Comparison of ENCODE assay signal across 9 mouse cellular contexts in the genomic region with DNA sequence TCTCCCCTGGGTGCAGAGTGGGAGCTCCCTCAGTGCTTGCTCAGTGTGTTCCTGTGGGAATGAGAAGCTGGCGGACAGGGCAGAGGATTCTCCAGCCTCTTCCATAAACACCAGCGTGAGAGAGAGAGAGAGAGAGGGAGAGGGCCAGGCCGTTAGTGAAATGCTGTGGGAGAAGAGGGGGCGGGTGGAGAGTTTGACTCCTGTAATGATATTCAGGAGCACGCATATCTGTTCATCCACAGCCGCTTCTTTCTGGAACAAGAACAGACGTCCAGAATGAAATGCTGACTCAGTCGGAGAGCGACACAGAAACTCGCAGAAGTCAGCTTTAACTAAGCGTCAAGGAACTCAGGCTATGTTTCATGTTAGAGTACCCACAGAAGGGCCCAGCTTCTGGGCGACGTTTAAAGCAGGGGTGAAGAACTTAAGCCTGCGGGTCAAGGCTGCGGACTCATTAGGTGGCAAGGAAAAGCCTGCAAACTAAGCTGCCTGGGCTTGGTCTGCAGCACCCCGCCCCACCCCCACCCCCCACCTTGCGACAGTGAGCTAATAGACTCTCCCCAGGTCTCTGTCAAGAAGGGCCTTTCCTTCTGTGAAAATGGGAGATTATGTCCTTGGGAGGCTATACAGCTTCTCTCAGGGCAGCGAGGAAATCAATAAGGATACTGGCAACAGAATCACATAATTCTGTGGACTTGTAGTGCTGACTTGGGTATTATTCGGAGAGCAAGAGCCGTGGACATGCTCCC.
DNase-seq lines count a peak whose midpoint lies in the region; ATAC-seq lines count a peak whose summit lies in the region.
"Had no signal": no experiment of that assay in that cellular context is flagged by ENCODE, and none has a peak within 500 bp of the region (broad histone marks: within the 10 kb centered on the region; RNA-seq: fewer than 3 reads in every experiment).

No protein-coding gene starts in this region.

- no peaks in the 10 kb centered on the region for H3K36me3 ChIP-seq in forebrain, embryonic 12.5 days (replicated peaks)
- no peaks in the 10 kb centered on the region for H3K36me3 ChIP-seq in forebrain, embryonic 15.5 days
- H3K36me3 ChIP-seq in intestine, embryonic 15.5 days = no peaks in the 10 kb centered on the region
- no peaks in the 10 kb centered on the region for H3K36me3 ChIP-seq in intestine, embryonic 16.5 days (ENCODE audit: control insufficient read depth, insufficient read depth, low read length)
- no peaks in the 10 kb centered on the region for H3K36me3 ChIP-seq in neural tube, embryonic 12.5 days

- no peaks in the 10 kb centered on the region for H3K9me3 ChIP-seq in forebrain, embryonic 12.5 days
- H3K9me3 ChIP-seq in forebrain, embryonic 15.5 days = no peaks in the 10 kb centered on the region
- no peaks in the 10 kb centered on the region for H3K9me3 ChIP-seq in intestine, embryonic 15.5 days
- no peaks in the 10 kb centered on the region for H3K9me3 ChIP-seq in intestine, embryonic 16.5 days (ENCODE audit: control insufficient read depth, low read length)
- H3K9me3 ChIP-seq in neural tube, embryonic 12.5 days = no peaks in the 10 kb centered on the region

- no peak overlapping the region for H3K27ac ChIP-seq in forebrain, embryonic 12.5 days
- no peak overlapping the region for H3K27ac ChIP-seq in forebrain, embryonic 15.5 days (replicated peaks)
- no peak overlapping the region for H3K27ac ChIP-seq in intestine, embryonic 15.5 days
- no peak overlapping the region for H3K27ac ChIP-seq in intestine, embryonic 16.5 days (ENCODE audit: low read length)
- H3K27ac ChIP-seq in neural tube, embryonic 12.5 days = no peak overlapping the region

- peak; percentile 41; the same call in 1 of the 2 replicates for ATAC-seq in forebrain, embryonic 12.5 days (ENCODE audit: low FRiP score)
- no peak for ATAC-seq in forebrain, embryonic 15.5 days (replicated peaks)
- peak; percentile 55 for ATAC-seq in intestine, embryonic 15.5 days
- no peak for ATAC-seq in intestine, embryonic 16.5 days
- no peak for ATAC-seq in neural tube, embryonic 12.5 days (ENCODE audit: low FRiP score, low read depth)

- peaks cover 8% of the 10 kb centered on the region for H3K4me1 ChIP-seq in forebrain, embryonic 12.5 days
- H3K4me1 ChIP-seq in forebrain, embryonic 15.5 days = no peaks in the 10 kb centered on the region
- 0 out of 2 replicates have a peak, but pooled peaks cover 2% of the 10 kb centered on the region for H3K4me1 ChIP-seq in intestine, embryonic 15.5 days (replicated peaks)
- no peaks in the 10 kb centered on the region for H3K4me1 ChIP-seq in intestine, embryonic 16.5 days (ENCODE audit: control insufficient read depth, insufficient read depth, low read length)
- no peaks in the 10 kb centered on the region for H3K4me1 ChIP-seq in neural tube, embryonic 12.5 days

- no peaks in the 10 kb centered on the region for H3K27me3 ChIP-seq in forebrain, embryonic 12.5 days
- no peaks in the 10 kb centered on the region for H3K27me3 ChIP-seq in forebrain, embryonic 15.5 days
- no peaks in the 10 kb centered on the region for H3K27me3 ChIP-seq in intestine, embryonic 15.5 days (replicated peaks)
- no peaks in the 10 kb centered on the region for H3K27me3 ChIP-seq in intestine, embryonic 16.5 days (replicated peaks; ENCODE audit: control insufficient read depth, insufficient read depth, low read length)
- H3K27me3 ChIP-seq in neural tube, embryonic 12.5 days (replicated peaks) = no peaks in the 10 kb centered on the region

- H3K9ac ChIP-seq in forebrain, embryonic 12.5 days = no peak overlapping the region
- H3K9ac ChIP-seq in forebrain, embryonic 15.5 days (replicated peaks) = no peak overlapping the region
- H3K9ac ChIP-seq in intestine, embryonic 15.5 days = no peak overlapping the region
- no peak overlapping the region for H3K9ac ChIP-seq in intestine, embryonic 16.5 days (ENCODE audit: low read depth, low read length)
- no peak overlapping the region for H3K9ac ChIP-seq in neural tube, embryonic 12.5 days

- H3K4me3 ChIP-seq in forebrain, embryonic 12.5 days (replicated peaks) = no peak overlapping the region
- H3K4me3 ChIP-seq in forebrain, embryonic 15.5 days = no peak overlapping the region
- H3K4me3 ChIP-seq in intestine, embryonic 15.5 days (replicated peaks) = no peak overlapping the region
- no peak overlapping the region for H3K4me3 ChIP-seq in intestine, embryonic 16.5 days (ENCODE audit: low read length)
- no peak overlapping the region for H3K4me3 ChIP-seq in neural tube, embryonic 12.5 days

- no peak for DNase-seq in neural tube, embryonic 10.5 days (ENCODE audit: extremely low spot score, low spot score)
- DNase-seq in yolk sac, embryonic 10.5 days (ENCODE audit: low spot score) = peak; percentile 2
- no peak for DNase-seq in testis, postnatal 14 days (ENCODE audit: low spot score)
- DNase-seq: lung, postnatal 36 days had no signal

- no peak overlapping the region for H3K4me2 ChIP-seq in forebrain, embryonic 12.5 days
- H3K4me2 ChIP-seq in forebrain, embryonic 15.5 days (replicated peaks) = no peak overlapping the region
- H3K4me2 ChIP-seq in intestine, embryonic 15.5 days (replicated peaks) = peak overlapping the region; percentile 37
- H3K4me2 ChIP-seq in intestine, embryonic 16.5 days (ENCODE audit: low read depth, low read length) = no peak overlapping the region; the same call in none of the 2 replicates
- 0 out of 2 replicates have a peak overlapping the region, but pooled peaks have one; percentile 5 for H3K4me2 ChIP-seq in neural tube, embryonic 12.5 days (replicated peaks)

- WGBS in forebrain, embryonic 12.5 days = 40% methylated on average over 20 of the region's 20 CpGs
- 41% methylated on average over 20 of the region's 20 CpGs for WGBS in forebrain, embryonic 15.5 days
- WGBS in intestine, embryonic 15.5 days = 32% methylated on average over 20 of the region's 20 CpGs
- 26% methylated on average over 20 of the region's 20 CpGs for WGBS in intestine, embryonic 16.5 days
- 48% methylated on average over 20 of the region's 20 CpGs for WGBS in neural tube, embryonic 12.5 days

Comparison
In these comparisons a context has a peak if more than half of its experiments do, and no peak if none do; other contexts are left out.
1. ATAC-seq: peak in forebrain, embryonic 12.5 days (single experiment) and intestine, embryonic 15.5 days (single experiment); none in forebrain, embryonic 15.5 days (single experiment), intestine, embryonic 16.5 days (single experiment) and neural tube, embryonic 12.5 days (single experiment).
2. H3K4me2 ChIP-seq: peak in intestine, embryonic 15.5 days (single experiment) and neural tube, embryonic 12.5 days (single experiment); none in forebrain, embryonic 12.5 days (single experiment), forebrain, embryonic 15.5 days (single experiment) and intestine, embryonic 16.5 days (single experiment).